In genomic region chr6:146688861-146689260, GRCm38 (mm10) we compare ENCODE assay signal across 13 mouse cellular contexts.
"Had no signal": no experiment of that assay in that cellular context is flagged by ENCODE, and none has a peak within 500 bp of the region (broad histone marks: within the 10 kb centered on the region; RNA-seq: fewer than 3 reads in every experiment).

No protein-coding gene starts in this region.

- H3K4me3 ChIP-seq: liver, embryonic 12.5 days; midbrain, embryonic 13.5 days; midbrain, embryonic 15.5 days; neural tube, embryonic 12.5 days; stomach, embryonic 15.5 days had no signal

- DNase-seq: lung, adult 18-20 months; lung, embryonic 14.5 days; lung, postnatal 14 days; lung, postnatal 36 days; right cerebral cortex, postnatal 14 days; thymus, adult 2 months; thymus, postnatal 25 days; thymus, postnatal 4 days had no signal

- H3K27me3 ChIP-seq: liver, embryonic 12.5 days; midbrain, embryonic 13.5 days; midbrain, embryonic 15.5 days; neural tube, embryonic 12.5 days; stomach, embryonic 15.5 days had no signal

- H3K9me3 ChIP-seq: liver, embryonic 12.5 days; midbrain, embryonic 13.5 days; midbrain, embryonic 15.5 days; neural tube, embryonic 12.5 days; stomach, embryonic 15.5 days had no signal

- H3K36me3 ChIP-seq: liver, embryonic 12.5 days; midbrain, embryonic 13.5 days; midbrain, embryonic 15.5 days; neural tube, embryonic 12.5 days; stomach, embryonic 15.5 days had no signal

- ATAC-seq: liver, embryonic 12.5 days; midbrain, embryonic 13.5 days; midbrain, embryonic 15.5 days had no signal

- H3K4me1 ChIP-seq: midbrain, embryonic 13.5 days; midbrain, embryonic 15.5 days; neural tube, embryonic 12.5 days; stomach, embryonic 15.5 days had no signal
